Mouse (Mus musculus): ENCODE measurements around the gene Spc24.

DNA sequence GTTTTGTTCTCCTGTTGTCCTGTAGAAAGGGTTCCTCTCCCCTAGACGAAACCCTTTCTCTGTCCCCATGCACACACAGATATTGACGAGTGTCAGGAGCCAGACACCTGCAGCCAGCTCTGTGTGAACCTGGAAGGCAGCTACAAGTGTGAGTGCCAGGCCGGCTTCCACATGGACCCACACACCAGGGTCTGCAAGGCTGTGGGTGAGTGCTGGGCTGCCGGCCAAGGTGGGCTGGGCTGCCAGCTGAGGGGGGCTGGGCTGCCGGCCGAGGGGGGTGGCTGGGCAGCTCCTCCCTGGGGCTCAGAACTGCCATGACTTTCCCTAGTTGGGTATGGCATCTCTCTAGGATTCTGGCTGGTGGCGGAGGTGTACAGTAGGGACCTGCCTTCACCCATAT, 21.3 kb downstream of the Spc24 start:
- no peak for TF ChIP-seq CTCF (IDR thresholded peaks at IDR 0.05; ENCODE audit: low read depth, low read length)
- no peak for TF ChIP-seq POLR2AphosphoS5 (IDR thresholded peaks at IDR 0.05; ENCODE audit: insufficient replicate concordance, low read depth, low read length)
